Mouse (Mus musculus) stomach, embryonic 16.5 days (tissue): ENCODE results near the gene Saxo1. TPM values are rescaled to one million over a fixed set of nuclear protein-coding genes. Genes with fewer than 3 reads are reported as not detected.

Experiments used
- ATAC-seq: fragments of 200-750 bp; cut with Nextera tagmentation; 2 replicates; pipeline ENCODE4 v1.8.0; 2017; ENCODE audit warnings: moderate number of reproducible peaks, moderate TSS enrichment; ENCODE audit not compliant: insufficient read depth, low FRiP score
- H3K27ac ChIP-seq: fragments of 300-500 bp; sonication (generic); 2 replicates; pipeline ENCODE4 v1.5.1; 2014; ENCODE audit warnings: low read length
- H3K27me3 ChIP-seq: fragments of 300-500 bp; sonication (generic); 2 replicates; pipeline ENCODE4 v1.6.1; 2014; ENCODE audit warnings: low read length, control low read depth, mixed read lengths; ENCODE audit not compliant: control insufficient read depth, insufficient read depth
- H3K36me3 ChIP-seq: fragments of 300-500 bp; sonication (generic); 2 replicates; pipeline ENCODE4 v1.6.1; 2014; ENCODE audit warnings: low read length; ENCODE audit not compliant: control insufficient read depth, insufficient read depth
- H3K4me1 ChIP-seq: fragments of 300-500 bp; sonication (generic); 2 replicates; pipeline ENCODE4 v1.6.1; 2014; ENCODE audit warnings: low read length, control low read depth, mixed read lengths; ENCODE audit not compliant: control insufficient read depth, insufficient read depth
- H3K4me2 ChIP-seq: fragments of 300-500 bp; sonication (generic); 2 replicates; pipeline ENCODE4 v1.6.1; 2014; ENCODE audit warnings: low read depth, low read length, mixed read lengths
- H3K4me3 ChIP-seq: fragments of 300-500 bp; sonication (generic); replicated peaks from 2 replicates; pipeline ENCODE4 v1.5.1; 2014; ENCODE audit warnings: mild to moderate bottlenecking, low read length
- H3K9ac ChIP-seq: fragments of 300-500 bp; sonication (generic); 2 replicates; pipeline ENCODE4 v1.6.1; 2014; ENCODE audit warnings: low read length
- H3K9me3 ChIP-seq: fragments of 300-500 bp; sonication (generic); replicated peaks from 2 replicates; pipeline ENCODE4 v1.6.1; 2016; ENCODE audit warnings: low read length, control low read depth; ENCODE audit not compliant: control insufficient read depth
- WGBS: fragments of 180-500 bp; shearing (Covaris S2); extraction: QIAGEN DNeasy Blood & Tissue Kit; methylation state at CpG from one replicate; pipeline ENCODE4 v1.1.7; 2014; 5-methylcytosine and 5-hydroxymethylcytosine counted together
- polyA plus RNA-seq: library from polyadenylated mRNA; unstranded; fragments of >200 nt; fragmentation: Nextera tagmentation; extraction: Ambion mirVana; gene quantifications from 2 replicates; pipeline ENCODE4 v1.2.1, GENCODE M21; 2015

The Saxo1 gene
- polyA plus RNA-seq, 1 experiment from 2014 or later, result 0.13 TPM

GRCm38 (mm10) chr4:86480891-86481290 is 77.2 kb downstream of the Saxo1 start:
- no peaks in the 10 kb centered on the region for H3K9me3 ChIP-seq
- WGBS, result 77% methylated on average over 3 of the region's 3 CpGs
- no peak for ATAC-seq
- H3K27ac ChIP-seq, result no peak overlapping the region
- H3K9ac ChIP-seq, result no peak overlapping the region
- H3K4me1 ChIP-seq, result no peaks in the 10 kb centered on the region
- H3K4me3 ChIP-seq, result no peak overlapping the region
- H3K27me3 ChIP-seq, result no peaks in the 10 kb centered on the region
- H3K4me2 ChIP-seq, result no peak overlapping the region
- no peaks in the 10 kb centered on the region for H3K36me3 ChIP-seq

- Histone ChIP-seq H3K36me3 (no peaks in the 10 kb centered on the region), H3K9me3 (no peaks in the 10 kb centered on the region), H3K27ac (no peak overlapping the region), H3K4me2 (no peak overlapping the region), H3K9ac (no peak overlapping the region), H3K4me1 (no peaks in the 10 kb centered on the region), H3K4me3 (no peak overlapping the region), H3K27me3 (no peaks in the 10 kb centered on the region)
- 90% methylated on average over 5 of the region's 5 CpGs for WGBS
- no peak for ATAC-seq
Measured at GRCm38 (mm10) chr4:86464808-86465207, 93.3 kb downstream of the Saxo1 start.

GRCm38 (mm10) chr4:86450468-86450867 is 107.7 kb downstream of the Saxo1 start:
- no peaks in the 10 kb centered on the region for H3K4me1 ChIP-seq
- no peaks in the 10 kb centered on the region for H3K9me3 ChIP-seq
- H3K9ac ChIP-seq, result no peak overlapping the region
- H3K4me2 ChIP-seq, result no peak overlapping the region
- H3K27me3 ChIP-seq, result no peaks in the 10 kb centered on the region
- H3K27ac ChIP-seq, result no peak overlapping the region
- no peak for ATAC-seq
- 89% methylated on average over 3 of the region's 3 CpGs for WGBS
- no peaks in the 10 kb centered on the region for H3K36me3 ChIP-seq
- H3K4me3 ChIP-seq, result no peak overlapping the region

GRCm38 (mm10) chr4:86436336-86436735 is 121.8 kb downstream of the Saxo1 start:
- Histone ChIP-seq H3K4me1 (no peaks in the 10 kb centered on the region), H3K4me3 (no peak overlapping the region), H3K9ac (no peak overlapping the region), H3K27me3 (no peaks in the 10 kb centered on the region), H3K9me3 (no peaks in the 10 kb centered on the region), H3K4me2 (no peak overlapping the region), H3K36me3 (no peaks in the 10 kb centered on the region), H3K27ac (no peak overlapping the region)
- WGBS, result 57% methylated on average over 3 of the region's 3 CpGs
- ATAC-seq, result no peak

GRCm38 (mm10) chr4:86435631-86436030 is 122.5 kb downstream of the Saxo1 start:
- Histone ChIP-seq H3K4me3 (no peak overlapping the region), H3K4me2 (no peak overlapping the region), H3K9me3 (no peaks in the 10 kb centered on the region), H3K36me3 (no peaks in the 10 kb centered on the region), H3K4me1 (no peaks in the 10 kb centered on the region), H3K27ac (no peak overlapping the region), H3K9ac (no peak overlapping the region), H3K27me3 (no peaks in the 10 kb centered on the region)
- ATAC-seq, result no peak
- 86% methylated on average over 3 of the region's 3 CpGs for WGBS

GRCm38 (mm10) chr4:86428091-86428745 is 129.9 kb downstream of the Saxo1 start:
- 83% methylated on average over 6 of the region's 6 CpGs for WGBS
- Histone ChIP-seq H3K4me1 (0 out of 2 replicates have a peak, but pooled peaks cover 3% of the 10 kb centered on the region), H3K4me3 (no peak overlapping the region), H3K9me3 (no peaks in the 10 kb centered on the region), H3K27ac (no peak overlapping the region), H3K27me3 (no peaks in the 10 kb centered on the region), H3K9ac (no peak overlapping the region), H3K4me2 (no peak overlapping the region), H3K36me3 (no peaks in the 10 kb centered on the region)
- no peak for ATAC-seq

GRCm38 (mm10) chr4:86427312-86427711 is 130.8 kb downstream of the Saxo1 start:
- no peaks in the 10 kb centered on the region for H3K36me3 ChIP-seq
- H3K4me1 ChIP-seq, result 0 out of 2 replicates have a peak, but pooled peaks cover 3% of the 10 kb centered on the region
- H3K27ac ChIP-seq, result no peak overlapping the region
- H3K9ac ChIP-seq, result no peak overlapping the region
- 69% methylated on average over 5 of the region's 5 CpGs for WGBS
- ATAC-seq, result no peak
- no peaks in the 10 kb centered on the region for H3K9me3 ChIP-seq
- no peaks in the 10 kb centered on the region for H3K27me3 ChIP-seq
- no peak overlapping the region for H3K4me3 ChIP-seq
- no peak overlapping the region for H3K4me2 ChIP-seq

- H3K4me2 ChIP-seq, result no peak overlapping the region
- WGBS, result 88% methylated on average over 11 of the region's 11 CpGs
- no peaks in the 10 kb centered on the region for H3K27me3 ChIP-seq
- no peaks in the 10 kb centered on the region for H3K36me3 ChIP-seq
- no peak overlapping the region for H3K27ac ChIP-seq
- H3K4me1 ChIP-seq, result 0 out of 2 replicates have a peak, but pooled peaks cover 3% of the 10 kb centered on the region
- H3K9me3 ChIP-seq, result no peaks in the 10 kb centered on the region
- no peak overlapping the region for H3K4me3 ChIP-seq
- H3K9ac ChIP-seq, result no peak overlapping the region
- no peak for ATAC-seq
Measured at GRCm38 (mm10) chr4:86426549-86426948, 131.6 kb downstream of the Saxo1 start.

GRCm38 (mm10) chr4:86425581-86425980 is 132.5 kb downstream of the Saxo1 start:
- ATAC-seq, result peak; percentile 47; the same call in 1 of the 2 replicates
- no peaks in the 10 kb centered on the region for H3K9me3 ChIP-seq
- H3K4me3 ChIP-seq, result no peak overlapping the region
- H3K27ac ChIP-seq, result no peak overlapping the region
- no peaks in the 10 kb centered on the region for H3K27me3 ChIP-seq
- no peak overlapping the region for H3K4me2 ChIP-seq
- 65% methylated on average over 7 of the region's 7 CpGs for WGBS
- H3K36me3 ChIP-seq, result no peaks in the 10 kb centered on the region
- H3K9ac ChIP-seq, result no peak overlapping the region
- H3K4me1 ChIP-seq, result 0 out of 2 replicates have a peak, but pooled peaks cover 3% of the 10 kb centered on the region
